Mouse (Mus musculus): ENCODE results near the gene 9530002B09Rik.

The 9530002B09Rik gene

GRCm38 (mm10) chr4:122688975-122689374, at the start of gene 9530002B09Rik:
Gene 9530002B09Rik (plus strand): TSS chr4:122689275.
- no peak for TF ChIP-seq GATA4 (IDR thresholded peaks at IDR 0.05; ENCODE audit: insufficient replicate concordance, low read length)
